Mouse (Mus musculus) midbrain, embryonic 16.5 days (tissue): ENCODE data around the gene Grb14. TPM values are rescaled to one million over a fixed set of nuclear protein-coding genes. Genes with fewer than 3 reads are reported as not detected.
A peak's percentile ranks its signal among the peaks of the same experiment; 100 is the strongest.

Experiments
- ATAC-seq: fragments of 200-750 bp; cut with Nextera tagmentation; 2 replicates; pipeline ENCODE4 v1.8.0; 2017; ENCODE audit warnings: moderate TSS enrichment
- H3K27ac ChIP-seq: fragments of 300-500 bp; sonication (generic); 2 replicates; pipeline ENCODE4 v1.5.1; 2014; ENCODE audit warnings: mild to moderate bottlenecking, low read length, mixed read lengths
- H3K27me3 ChIP-seq: fragments of 300-500 bp; sonication (generic); 2 replicates; pipeline ENCODE4 v1.6.1; 2014; ENCODE audit warnings: low read depth, low read length, mixed read lengths; ENCODE audit not compliant: control insufficient read depth, insufficient read depth
- H3K36me3 ChIP-seq: fragments of 300-500 bp; sonication (generic); 2 replicates; pipeline ENCODE4 v1.6.1; 2014; ENCODE audit warnings: mild to moderate bottlenecking, low read length, moderate library complexity, mixed read lengths; ENCODE audit not compliant: control insufficient read depth, insufficient read depth
- H3K4me1 ChIP-seq: fragments of 300-500 bp; sonication (generic); 2 replicates; pipeline ENCODE4 v1.6.1; 2014; ENCODE audit warnings: mild to moderate bottlenecking, low read length, mixed read lengths; ENCODE audit not compliant: control insufficient read depth, insufficient read depth
- H3K4me2 ChIP-seq: fragments of 300-500 bp; sonication (generic); 2 replicates; pipeline ENCODE4 v1.6.1; 2014; ENCODE audit warnings: mild to moderate bottlenecking, low read length, mixed read lengths
- H3K4me3 ChIP-seq: fragments of 300-500 bp; sonication (generic); 2 replicates; pipeline ENCODE4 v1.5.1; 2014; ENCODE audit warnings: low read depth, mild to moderate bottlenecking, low read length, moderate library complexity, mixed read lengths
- H3K9ac ChIP-seq: fragments of 300-500 bp; sonication (generic); 2 replicates; pipeline ENCODE4 v1.6.1; 2014; ENCODE audit warnings: low read depth, low read length, mixed read lengths
- H3K9me3 ChIP-seq: fragments of 300-500 bp; sonication (generic); replicated peaks from 2 replicates; pipeline ENCODE4 v1.6.1; 2014; ENCODE audit warnings: mild to moderate bottlenecking, low read length, mixed read lengths; ENCODE audit not compliant: control insufficient read depth, poor library complexity, severe bottlenecking
- WGBS: fragments of 180-500 bp; shearing (Covaris S2); extraction: QIAGEN DNeasy Blood & Tissue Kit; methylation state at CpG from one replicate; pipeline ENCODE4 v1.1.7; 2014; 5-methylcytosine and 5-hydroxymethylcytosine counted together
- polyA plus RNA-seq: library from polyadenylated mRNA; unstranded; fragments of >200 nt; fragmentation: Nextera tagmentation; extraction: Ambion mirVana; gene quantifications from 2 replicates; pipeline ENCODE4 v1.2.1, GENCODE M21; 2015

Gene Grb14
- polyA plus RNA-seq, 1 experiment from 2014 or later: 35.8 TPM

- H3K4me2 ChIP-seq: no peak overlapping the region
- H3K27me3 ChIP-seq: no peaks in the 10 kb centered on the region
- no peak overlapping the region for H3K27ac ChIP-seq
- ATAC-seq: no peak
- H3K9ac ChIP-seq: no peak overlapping the region
- no peaks in the 10 kb centered on the region for H3K4me1 ChIP-seq
- H3K4me3 ChIP-seq: no peak overlapping the region
- H3K36me3 ChIP-seq: no peaks in the 10 kb centered on the region
- H3K9me3 ChIP-seq: no peaks in the 10 kb centered on the region
- WGBS: 91% methylated on average over 2 of the region's 2 CpGs
Observed at GRCm38 (mm10) chr2:64995048-64995447, 29.7 kb downstream of the Grb14 start.

- Histone ChIP-seq H3K4me1 (no peaks in the 10 kb centered on the region), H3K27me3 (no peaks in the 10 kb centered on the region), H3K36me3 (no peaks in the 10 kb centered on the region), H3K4me3 (no peak overlapping the region), H3K9me3 (no peaks in the 10 kb centered on the region), H3K9ac (no peak overlapping the region), H3K4me2 (no peak overlapping the region), H3K27ac (no peak overlapping the region)
- ATAC-seq: no peak
- WGBS: 97% methylated on average over 2 of the region's 2 CpGs
Observed at GRCm38 (mm10) chr2:64989426-64990187, 35.2 kb downstream of the Grb14 start.

- Histone ChIP-seq H3K9ac (no peak overlapping the region), H3K4me2 (no peak overlapping the region), H3K27ac (no peak overlapping the region), H3K4me1 (no peaks in the 10 kb centered on the region), H3K36me3 (no peaks in the 10 kb centered on the region), H3K4me3 (no peak overlapping the region), H3K9me3 (no peaks in the 10 kb centered on the region; the same call in 1 of the 2 replicates), H3K27me3 (no peaks in the 10 kb centered on the region)
- no peak for ATAC-seq
- WGBS: 75% methylated on average over 3 of the region's 3 CpGs
Observed at GRCm38 (mm10) chr2:64987782-64988181, 37.0 kb downstream of the Grb14 start.

- Histone ChIP-seq H3K36me3 (no peaks in the 10 kb centered on the region), H3K9me3 (no peaks in the 10 kb centered on the region), H3K4me1 (peaks cover 3% of the 10 kb centered on the region; the same call in 1 of the 2 replicates), H3K27ac (no peak overlapping the region), H3K4me2 (no peak overlapping the region), H3K4me3 (no peak overlapping the region), H3K9ac (no peak overlapping the region), H3K27me3 (no peaks in the 10 kb centered on the region)
- 59% methylated on average over 5 of the region's 5 CpGs for WGBS
- no peak for ATAC-seq
Observed at GRCm38 (mm10) chr2:64975546-64975945, 49.2 kb downstream of the Grb14 start.

GRCm38 (mm10) chr2:64974549-64974948 is 50.2 kb downstream of the Grb14 start:
- no peak for ATAC-seq
- peaks cover 3% of the 10 kb centered on the region; the same call in 1 of the 2 replicates for H3K4me1 ChIP-seq
- H3K9ac ChIP-seq: no peak overlapping the region
- H3K4me3 ChIP-seq: no peak overlapping the region
- WGBS: 94% methylated on average over 2 of the region's 2 CpGs
- H3K9me3 ChIP-seq: no peaks in the 10 kb centered on the region
- H3K36me3 ChIP-seq: no peaks in the 10 kb centered on the region
- H3K27me3 ChIP-seq: no peaks in the 10 kb centered on the region
- H3K27ac ChIP-seq: no peak overlapping the region
- no peak overlapping the region for H3K4me2 ChIP-seq

- Histone ChIP-seq H3K4me1 (peaks cover 3% of the 10 kb centered on the region; the same call in 1 of the 2 replicates), H3K4me3 (no peak overlapping the region), H3K27me3 (no peaks in the 10 kb centered on the region), H3K27ac (no peak overlapping the region), H3K9me3 (no peaks in the 10 kb centered on the region), H3K36me3 (no peaks in the 10 kb centered on the region), H3K9ac (no peak overlapping the region), H3K4me2 (no peak overlapping the region)
- ATAC-seq: no peak
- WGBS: 89% methylated on average over 10 of the region's 10 CpGs
Observed at GRCm38 (mm10) chr2:64973819-64974441, 50.9 kb downstream of the Grb14 start.

GRCm38 (mm10) chr2:64973125-64973524 is 51.7 kb downstream of the Grb14 start:
- no peak overlapping the region for H3K4me3 ChIP-seq

GRCm38 (mm10) chr2:64971828-64972227 is 53.0 kb downstream of the Grb14 start:
- ATAC-seq: no peak
- H3K36me3 ChIP-seq: no peaks in the 10 kb centered on the region
- H3K27me3 ChIP-seq: no peaks in the 10 kb centered on the region
- H3K27ac ChIP-seq: no peak overlapping the region
- 0 out of 2 replicates have a peak overlapping the region, but pooled peaks have one; percentile 25 for H3K9ac ChIP-seq
- peaks cover 3% of the 10 kb centered on the region; the same call in 1 of the 2 replicates for H3K4me1 ChIP-seq
- WGBS: 55% methylated on average over 5 of the region's 5 CpGs
- no peaks in the 10 kb centered on the region for H3K9me3 ChIP-seq
- H3K4me2 ChIP-seq: no peak overlapping the region
- H3K4me3 ChIP-seq: no peak overlapping the region

More at GRCm38 (mm10) chr2:64973125-64973524, 51.7 kb downstream of the Grb14 start:
- no peaks in the 10 kb centered on the region for H3K36me3 ChIP-seq
- no peak overlapping the region for H3K4me2 ChIP-seq
- H3K4me1 ChIP-seq: peaks cover 3% of the 10 kb centered on the region; the same call in 1 of the 2 replicates
- no peak overlapping the region for H3K27ac ChIP-seq
- ATAC-seq: no peak
- H3K27me3 ChIP-seq: no peaks in the 10 kb centered on the region
- no peaks in the 10 kb centered on the region for H3K9me3 ChIP-seq
- WGBS: 43% methylated on average over 1 of the region's 1 CpGs
- no peak overlapping the region for H3K9ac ChIP-seq

GRCm38 (mm10) chr2:64970992-64971391 is 53.8 kb downstream of the Grb14 start:
- no peak overlapping the region for H3K9ac ChIP-seq
- peak; percentile 75 for ATAC-seq
- H3K36me3 ChIP-seq: no peaks in the 10 kb centered on the region
- H3K4me3 ChIP-seq: no peak overlapping the region
- H3K9me3 ChIP-seq: no peaks in the 10 kb centered on the region
- H3K4me1 ChIP-seq: peaks cover 3% of the 10 kb centered on the region; the same call in 1 of the 2 replicates
- H3K4me2 ChIP-seq: no peak overlapping the region
- H3K27me3 ChIP-seq: no peaks in the 10 kb centered on the region
- H3K27ac ChIP-seq: no peak overlapping the region
- WGBS: 42% methylated on average over 8 of the region's 8 CpGs
